Mouse (Mus musculus): ENCODE measurements around the gene Trim26. TPM values are rescaled to one million over a fixed set of nuclear protein-coding genes. Genes with fewer than 3 reads are reported as not detected.

Trim26 gene
- polyA plus RNA-seq, 1 experiment from 2014 or later: 48.7 TPM

DNA sequence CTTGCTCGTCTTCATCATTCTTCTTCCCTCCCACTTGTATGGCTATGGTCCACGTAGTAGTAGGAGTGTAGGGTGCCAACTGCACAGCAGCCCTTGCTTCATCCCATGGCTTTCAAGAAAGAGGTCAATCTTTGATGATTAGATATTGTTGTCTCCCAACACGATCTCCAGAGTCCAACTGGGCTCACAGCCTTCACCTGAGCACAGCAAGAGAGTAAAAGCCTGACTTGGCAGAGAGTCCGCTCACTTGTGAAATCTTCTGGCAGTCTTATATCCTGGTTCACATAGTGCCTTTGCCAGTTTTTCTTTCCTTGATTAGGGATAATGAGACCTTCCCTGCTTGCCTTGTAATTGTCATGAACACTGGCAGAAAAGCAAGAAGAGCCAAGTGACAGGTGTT is 19.3 kb downstream of the Trim26 start:
- Histone ChIP-seq H3K4me3 (no peak overlapping the region), H3K4me1 (replicated peaks) (no peaks in the 10 kb centered on the region), H3K27me3 (no peaks in the 10 kb centered on the region), H3K4me2 (no peak overlapping the region), H3K9me3 (no peaks in the 10 kb centered on the region), H3K36me3 (peaks cover 91% of the 10 kb centered on the region), H3K27ac (no peak overlapping the region), H3K9ac (no peak overlapping the region)
- ATAC-seq (ENCODE audit: low FRiP score): no peak
- 94% methylated on average over 4 of the region's 4 CpGs for WGBS

DNA sequence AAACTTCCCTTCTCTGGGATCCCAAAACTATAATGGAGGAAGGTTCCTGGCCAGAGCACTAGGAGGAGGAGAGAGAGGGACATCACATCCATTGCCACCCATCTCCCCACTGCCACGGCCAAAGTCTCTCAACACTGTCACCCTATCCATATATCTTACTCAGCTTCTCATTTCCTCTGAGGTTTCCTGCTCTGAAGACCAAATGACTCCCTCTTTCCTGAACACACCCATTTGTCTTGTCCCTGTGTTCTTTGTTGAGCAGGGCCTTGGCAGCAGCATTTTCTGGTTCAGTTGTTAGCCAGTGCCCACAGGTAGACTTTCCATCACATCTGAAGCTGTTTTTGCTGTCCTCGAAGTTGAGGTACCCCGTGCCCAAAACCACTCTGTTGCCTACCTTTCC is 21.2 kb downstream of the Trim26 start:
- H3K4me2 ChIP-seq: no peak overlapping the region
- H3K27me3 ChIP-seq: no peaks in the 10 kb centered on the region
- WGBS: 91% methylated on average over 3 of the region's 3 CpGs
- ATAC-seq (ENCODE audit: low FRiP score): no peak
- H3K4me1 ChIP-seq (replicated peaks): no peaks in the 10 kb centered on the region
- no peak overlapping the region for H3K27ac ChIP-seq
- H3K9me3 ChIP-seq: no peaks in the 10 kb centered on the region
- H3K4me3 ChIP-seq: no peak overlapping the region
- no peak overlapping the region for H3K9ac ChIP-seq
- H3K36me3 ChIP-seq: peaks cover 72% of the 10 kb centered on the region

DNA sequence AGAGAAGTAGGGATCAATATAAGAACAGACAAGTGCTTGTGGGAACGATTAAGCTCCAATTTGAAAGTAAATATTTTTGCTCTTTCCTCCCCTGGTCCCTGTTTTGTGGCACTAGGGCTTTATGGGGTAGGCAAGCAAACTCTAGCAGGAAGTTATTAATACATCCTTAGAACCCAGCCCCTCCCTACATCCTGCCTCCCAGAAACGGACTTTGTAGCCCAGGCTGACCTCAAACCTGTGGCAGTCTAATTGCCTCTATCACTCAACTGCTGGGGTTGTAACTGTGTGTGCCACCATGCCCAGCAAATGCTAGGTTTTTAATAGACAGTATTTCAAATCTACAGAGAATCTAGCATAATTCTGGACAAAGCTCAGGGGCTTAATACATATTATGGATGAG is 24.7 kb downstream of the Trim26 start:
- no peak for ATAC-seq (ENCODE audit: low FRiP score)
- Histone ChIP-seq H3K4me2 (no peak overlapping the region), H3K36me3 (peaks cover 37% of the 10 kb centered on the region), H3K9me3 (no peaks in the 10 kb centered on the region), H3K9ac (no peak overlapping the region), H3K4me3 (no peak overlapping the region), H3K27ac (no peak overlapping the region), H3K4me1 (replicated peaks) (peaks cover 5% of the 10 kb centered on the region), H3K27me3 (peaks cover 9% of the 10 kb centered on the region; the same call in 1 of the 2 replicates)
- 76% methylated on average over 2 of the region's 2 CpGs for WGBS

DNA sequence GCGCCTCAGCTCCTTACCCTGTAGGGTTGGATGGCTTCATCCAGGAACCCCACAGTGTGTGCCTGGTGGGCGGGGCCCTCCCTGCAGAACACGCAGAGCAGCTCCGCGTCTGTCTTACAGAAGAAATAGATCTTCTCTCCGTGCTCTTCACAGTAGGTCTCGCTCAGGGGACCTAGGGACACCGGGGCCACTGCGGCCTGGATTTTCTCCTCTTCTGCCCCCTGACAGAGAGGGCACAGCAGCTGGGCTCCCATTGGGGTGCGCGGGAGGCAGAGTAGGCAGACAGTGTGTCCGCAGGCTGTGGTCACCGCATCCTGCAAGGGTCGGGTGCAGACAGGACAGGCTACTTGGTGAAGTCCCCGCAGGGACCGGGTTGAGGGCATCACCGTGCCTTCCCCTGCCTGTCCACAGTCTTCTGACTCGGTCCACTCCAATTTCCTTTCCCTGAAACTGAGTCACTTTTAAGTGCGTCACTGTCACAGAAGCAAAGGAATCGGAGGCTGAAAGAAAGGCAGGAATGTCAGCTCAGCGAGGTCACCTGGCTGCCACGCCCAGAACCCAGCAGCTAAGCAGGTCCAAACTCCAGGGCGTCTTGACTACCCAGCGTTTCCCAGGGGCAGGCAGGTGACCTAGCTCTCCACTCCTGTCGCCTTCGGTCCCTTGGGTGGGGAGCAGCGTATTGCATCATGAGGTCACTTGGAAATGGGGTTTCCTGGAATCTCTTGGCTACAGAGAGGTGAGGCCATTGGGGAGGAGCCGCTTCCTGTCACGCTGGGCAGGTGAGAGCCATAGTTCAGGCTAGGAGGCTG is 30.0 kb downstream of the Trim26 start, which contains the start of gene Trim15:
TSS of gene Trim15 (minus strand) at position 492 of the 809 bp plus-strand sequence.
- peaks cover 11% of the 10 kb centered on the region for H3K4me1 ChIP-seq (replicated peaks)
- H3K9me3 ChIP-seq: no peaks in the 10 kb centered on the region
- peaks cover 20% of the 10 kb centered on the region for H3K27me3 ChIP-seq
- H3K27ac ChIP-seq: no peak within 1 kb of the TSS
- peak within 1 kb of the TSS; percentile 31 for H3K4me3 ChIP-seq
- WGBS: 15% methylated on average over 29 of the region's 29 CpGs
- peak within 1 kb of the TSS; percentile 39 for H3K9ac ChIP-seq
- peak; percentile 36; the same call in 1 of the 2 replicates for ATAC-seq (ENCODE audit: low FRiP score)
- H3K36me3 ChIP-seq: no peaks in the 10 kb centered on the region
- H3K4me2 ChIP-seq: peak within 1 kb of the TSS; percentile 53

DNA sequence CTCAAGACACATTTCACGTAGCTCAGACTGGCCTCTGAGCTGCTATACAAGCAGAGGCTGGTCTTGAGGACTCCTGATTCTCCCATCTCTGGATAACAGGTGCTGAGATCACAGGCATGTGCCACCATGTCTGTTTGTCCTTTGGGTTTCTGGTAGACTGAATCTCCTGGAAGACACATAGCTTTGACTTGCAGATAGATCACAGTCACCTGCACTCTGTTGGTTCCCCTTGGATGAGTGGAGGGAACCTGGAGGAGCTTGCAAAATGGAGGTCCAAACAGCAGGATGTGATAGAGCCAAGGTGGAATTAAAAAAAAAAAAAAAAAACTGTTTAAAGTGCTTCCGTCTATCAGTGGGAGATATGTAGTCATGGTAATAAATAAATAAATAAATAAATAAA is 31.9 kb downstream of the Trim26 start:
- Histone ChIP-seq H3K27ac (no peak overlapping the region), H3K27me3 (peaks cover 25% of the 10 kb centered on the region), H3K4me1 (replicated peaks) (peaks cover 11% of the 10 kb centered on the region), H3K9ac (no peak overlapping the region), H3K9me3 (no peaks in the 10 kb centered on the region), H3K36me3 (no peaks in the 10 kb centered on the region), H3K4me2 (no peak overlapping the region), H3K4me3 (no peak overlapping the region)
- ATAC-seq (ENCODE audit: low FRiP score): no peak
- WGBS: 89% methylated on average over 2 of the region's 2 CpGs

DNA sequence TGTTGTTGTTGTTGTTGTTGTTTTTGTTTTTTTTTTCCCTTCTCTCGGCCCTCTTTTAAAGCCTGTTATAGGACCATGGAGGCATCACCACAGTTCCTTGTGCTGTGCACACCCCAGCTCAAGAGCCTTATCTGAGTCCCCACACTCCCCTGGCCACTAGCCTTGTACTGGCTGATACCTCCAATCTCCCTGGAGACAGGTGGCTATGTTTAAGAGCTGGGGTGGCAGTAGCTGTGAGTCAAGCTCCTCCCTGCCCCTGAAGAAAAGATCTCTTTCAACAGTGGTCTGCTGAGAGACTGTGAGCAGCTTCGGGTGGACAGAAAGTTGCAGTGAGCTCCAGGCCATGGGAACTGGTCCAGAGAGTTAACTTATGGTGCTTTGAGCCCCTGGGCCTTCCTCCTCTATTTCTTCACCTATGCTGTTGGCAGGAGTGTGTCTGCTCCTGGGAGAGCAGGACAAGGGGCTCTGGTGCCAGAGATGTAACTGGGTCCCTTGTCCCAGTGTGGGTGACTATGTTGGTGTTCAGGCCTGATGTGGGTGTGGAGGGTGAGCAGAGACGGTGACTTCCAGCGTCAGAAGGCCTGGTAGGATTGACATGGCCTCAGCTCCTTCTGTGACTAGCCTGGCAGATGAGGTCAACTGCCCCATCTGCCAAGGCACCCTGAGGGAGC is 32.5 kb downstream of the Trim26 start, which contains the start of gene Trim10:
TSS of gene Trim10 (plus strand) at position 291 of the 671 bp plus-strand sequence.
- ATAC-seq (ENCODE audit: low FRiP score): no peak
- WGBS: 80% methylated on average over 4 of the region's 4 CpGs
- Histone ChIP-seq H3K27me3 (peaks cover 25% of the 10 kb centered on the region), H3K4me2 (no peak within 1 kb of the TSS), H3K4me1 (replicated peaks) (peaks cover 11% of the 10 kb centered on the region), H3K4me3 (no peak within 1 kb of the TSS), H3K36me3 (no peaks in the 10 kb centered on the region), H3K9ac (no peak within 1 kb of the TSS), H3K9me3 (no peaks in the 10 kb centered on the region), H3K27ac (no peak within 1 kb of the TSS)

DNA sequence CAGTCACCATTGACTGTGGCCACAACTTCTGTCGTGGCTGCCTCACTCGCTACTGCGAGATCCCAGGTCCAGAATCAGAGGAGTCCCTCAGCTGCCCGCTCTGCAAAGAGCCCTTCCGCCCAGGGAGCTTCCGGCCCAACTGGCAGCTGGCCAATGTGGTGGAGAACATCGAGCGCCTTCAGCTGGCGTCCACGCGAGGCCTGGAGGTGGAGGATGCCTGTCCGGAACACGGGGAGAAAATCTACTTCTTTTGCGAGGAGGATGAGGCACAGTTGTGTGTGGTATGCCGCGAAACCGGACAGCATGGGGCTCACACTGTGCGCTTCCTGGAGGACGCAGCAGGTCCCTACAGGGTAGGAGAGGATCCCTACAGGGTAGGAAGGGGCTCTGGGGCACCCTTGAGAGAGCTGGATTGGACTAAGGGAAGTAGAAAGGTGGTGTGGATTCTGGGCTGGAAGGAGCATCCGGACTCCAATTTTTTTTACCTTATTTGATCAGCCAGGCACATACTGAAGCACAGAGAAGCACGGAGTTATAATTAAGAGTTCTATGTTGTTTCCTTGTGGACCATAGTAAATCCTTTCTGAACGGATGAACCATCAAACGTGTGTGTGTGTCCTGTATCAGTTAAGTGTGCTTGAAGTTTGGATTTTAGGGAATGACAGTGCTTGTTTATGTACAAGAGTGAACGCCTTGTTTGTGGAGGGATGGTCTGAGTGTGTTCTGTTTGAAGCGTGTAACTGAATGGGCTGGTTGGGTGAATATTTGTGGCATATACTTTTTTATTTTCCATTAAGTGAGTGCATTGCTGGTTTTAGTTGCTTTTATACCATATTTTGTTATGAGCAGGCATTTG is 33.2 kb downstream of the Trim26 start:
- no peak overlapping the region for H3K27ac ChIP-seq
- no peaks in the 10 kb centered on the region for H3K36me3 ChIP-seq
- peaks cover 25% of the 10 kb centered on the region for H3K27me3 ChIP-seq
- no peak overlapping the region for H3K9ac ChIP-seq
- 80% methylated on average over 25 of the region's 25 CpGs for WGBS
- ATAC-seq (ENCODE audit: low FRiP score): no peak
- H3K4me3 ChIP-seq: no peak overlapping the region
- H3K9me3 ChIP-seq: no peaks in the 10 kb centered on the region
- peaks cover 11% of the 10 kb centered on the region for H3K4me1 ChIP-seq (replicated peaks)
- no peak overlapping the region for H3K4me2 ChIP-seq

DNA sequence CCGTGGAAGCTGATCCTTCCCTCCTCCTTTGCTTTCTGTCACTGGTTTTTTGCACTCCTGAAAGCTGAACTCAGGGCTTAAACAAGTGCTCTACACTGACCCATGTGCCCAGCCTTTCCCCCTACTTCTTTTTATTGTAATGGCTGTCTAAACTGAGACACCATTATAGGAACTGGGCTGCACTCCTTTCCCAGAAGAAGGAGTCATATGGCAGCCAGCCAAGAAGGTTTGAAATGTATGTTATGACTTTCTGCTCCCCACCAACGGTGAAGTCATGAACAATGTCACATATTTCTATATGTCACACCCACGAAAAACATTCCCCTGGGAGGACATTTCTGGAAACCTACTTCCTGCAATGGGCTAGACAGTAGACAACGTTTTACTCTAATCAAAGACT is 37.7 kb downstream of the Trim26 start:
- 70% methylated on average over 4 of the region's 4 CpGs for WGBS
- no peaks in the 10 kb centered on the region for H3K9me3 ChIP-seq

DNA sequence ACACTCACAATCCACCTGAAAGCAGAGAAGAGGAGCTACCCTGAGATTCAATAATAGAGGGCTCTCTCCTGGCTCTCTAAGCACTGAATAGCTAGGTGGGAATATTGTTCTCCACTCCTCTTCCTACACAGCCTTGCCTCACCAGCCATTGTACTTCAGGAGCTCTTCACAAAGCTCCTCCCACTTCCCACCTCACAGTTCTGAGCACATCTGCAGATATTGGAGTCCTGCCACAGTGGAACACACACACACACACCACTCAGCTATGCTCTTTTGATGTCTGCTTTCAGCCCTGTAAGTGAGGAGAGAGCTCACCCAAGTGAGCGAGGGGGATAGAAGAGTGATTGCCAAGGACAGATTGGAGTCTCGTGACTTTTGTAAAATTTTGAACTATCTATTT is 46.4 kb downstream of the Trim26 start:
- Histone ChIP-seq H3K4me1 (replicated peaks) (no peaks in the 10 kb centered on the region), H3K36me3 (no peaks in the 10 kb centered on the region), H3K4me2 (no peak overlapping the region), H3K27me3 (no peaks in the 10 kb centered on the region), H3K27ac (no peak overlapping the region), H3K9ac (no peak overlapping the region), H3K9me3 (no peaks in the 10 kb centered on the region), H3K4me3 (no peak overlapping the region)
- WGBS: 85% methylated on average over 2 of the region's 2 CpGs
- ATAC-seq (ENCODE audit: low FRiP score): no peak

More for the DNA sequence above, 37.7 kb downstream of the Trim26 start:
- H3K27me3 ChIP-seq: 0 out of 2 replicates have a peak, but pooled peaks cover 5% of the 10 kb centered on the region
- H3K27ac ChIP-seq: no peak overlapping the region
- ATAC-seq (ENCODE audit: low FRiP score): no peak
- H3K4me2 ChIP-seq: no peak overlapping the region
- H3K36me3 ChIP-seq: no peaks in the 10 kb centered on the region
- no peak overlapping the region for H3K4me3 ChIP-seq
- no peaks in the 10 kb centered on the region for H3K4me1 ChIP-seq (replicated peaks)
- H3K9ac ChIP-seq: no peak overlapping the region

DNA sequence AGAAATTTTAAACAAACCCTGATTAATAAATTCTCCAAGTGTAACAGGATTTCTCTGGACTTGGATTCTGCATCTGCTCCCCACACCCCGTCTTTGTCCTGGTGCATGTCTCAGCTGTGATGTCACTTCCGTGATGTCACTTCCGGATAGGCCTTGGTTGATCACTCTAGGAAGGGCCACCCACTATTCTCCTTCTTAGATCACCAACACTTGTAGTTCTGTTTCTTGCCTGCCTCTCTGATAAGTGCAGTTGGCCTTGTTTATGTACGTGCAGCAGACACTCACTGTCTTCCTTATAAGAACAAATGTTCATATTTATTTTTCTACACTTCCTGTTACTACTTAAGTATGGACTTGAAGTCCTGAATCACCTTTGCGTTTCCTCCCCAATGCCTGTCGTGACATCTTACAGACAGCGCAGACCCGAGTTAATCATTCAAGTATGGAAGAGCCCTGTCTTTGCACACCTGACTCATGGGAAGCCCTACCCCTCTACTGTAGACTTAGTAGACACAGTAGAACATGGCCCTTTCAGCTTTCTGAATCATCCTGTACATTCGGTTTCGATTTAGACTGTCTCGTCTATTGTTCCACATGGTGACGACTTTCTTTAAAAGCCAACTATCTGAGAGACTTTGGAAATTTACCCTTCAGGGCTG is 48.3 kb downstream of the Trim26 start:
- Histone ChIP-seq H3K4me1 (replicated peaks) (no peaks in the 10 kb centered on the region), H3K9me3 (no peaks in the 10 kb centered on the region), H3K4me2 (no peak overlapping the region), H3K9ac (no peak overlapping the region), H3K36me3 (no peaks in the 10 kb centered on the region), H3K4me3 (no peak overlapping the region), H3K27ac (no peak overlapping the region), H3K27me3 (no peaks in the 10 kb centered on the region)
- ATAC-seq (ENCODE audit: low FRiP score): no peak
- 92% methylated on average over 12 of the region's 12 CpGs for WGBS

DNA sequence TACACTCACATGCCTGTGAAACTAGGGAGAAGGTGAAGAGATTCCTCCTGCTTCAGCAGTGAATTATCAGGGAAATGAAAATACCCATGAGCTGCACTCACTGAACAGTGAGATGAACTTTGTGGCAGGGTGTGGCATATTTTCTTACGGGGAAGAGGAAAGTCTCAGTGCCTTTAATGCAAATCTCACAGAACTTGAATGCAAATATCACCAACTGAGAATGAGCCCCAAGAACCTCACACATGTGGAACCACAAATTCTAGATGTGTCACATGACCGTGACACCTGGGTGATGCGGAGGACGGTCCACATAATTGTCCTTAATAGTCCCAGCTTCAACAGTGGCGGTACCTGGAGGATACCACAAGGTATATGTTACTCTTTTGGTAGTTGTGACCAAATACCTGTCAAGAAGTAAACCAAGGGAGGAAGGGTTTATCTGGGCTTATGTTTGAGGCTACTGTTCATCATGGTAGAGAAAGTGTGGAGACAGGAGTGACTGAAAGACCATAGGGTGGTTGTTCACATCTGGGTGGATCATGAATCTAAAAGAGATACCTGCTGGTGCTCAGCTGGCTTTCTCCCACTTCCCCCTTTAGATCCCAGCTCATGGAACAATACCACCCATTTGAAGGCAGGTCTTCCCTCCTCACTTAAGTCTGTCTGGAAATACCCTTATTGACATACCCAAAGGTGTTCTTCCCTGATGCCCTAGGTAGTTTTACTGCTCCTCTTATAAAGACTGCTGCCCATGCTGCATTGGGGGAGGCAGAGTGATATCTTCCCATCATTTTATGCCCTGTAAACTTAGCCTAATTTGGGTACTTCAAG is 53.4 kb downstream of the Trim26 start, which contains the start of gene Trim40:
TSS of gene Trim40 (minus strand) at position 51 of the 831 bp plus-strand sequence.
- Histone ChIP-seq H3K4me2 (no peak within 1 kb of the TSS), H3K9me3 (no peaks in the 10 kb centered on the region), H3K27me3 (0 out of 2 replicates have a peak, but pooled peaks cover 2% of the 10 kb centered on the region), H3K9ac (no peak within 1 kb of the TSS), H3K4me3 (no peak within 1 kb of the TSS), H3K4me1 (replicated peaks) (no peaks in the 10 kb centered on the region), H3K36me3 (no peaks in the 10 kb centered on the region), H3K27ac (no peak within 1 kb of the TSS)
- no peak for ATAC-seq (ENCODE audit: low FRiP score)
- 88% methylated on average over 5 of the region's 5 CpGs for WGBS

All from hindbrain, embryonic 13.5 days (tissue).